Mouse (Mus musculus) thymus, postnatal 25 days (tissue): ENCODE measurements around the gene Galnt18.

Experiments
- DNase-seq: peaks from one replicate; pipeline ENCODE4 v3.0.0; 2022

The Galnt18 gene

GRCm38 (mm10) chr7:111711045-111711808 is 68.5 kb downstream of the Galnt18 start:
- DNase-seq, result no peak

GRCm38 (mm10) chr7:111710311-111710710 is 69.5 kb downstream of the Galnt18 start:
- no peak for DNase-seq

- no peak for DNase-seq
These were observed 71.2 kb downstream of the Galnt18 start for GRCm38 (mm10) chr7:111708563-111708962.

DNA sequence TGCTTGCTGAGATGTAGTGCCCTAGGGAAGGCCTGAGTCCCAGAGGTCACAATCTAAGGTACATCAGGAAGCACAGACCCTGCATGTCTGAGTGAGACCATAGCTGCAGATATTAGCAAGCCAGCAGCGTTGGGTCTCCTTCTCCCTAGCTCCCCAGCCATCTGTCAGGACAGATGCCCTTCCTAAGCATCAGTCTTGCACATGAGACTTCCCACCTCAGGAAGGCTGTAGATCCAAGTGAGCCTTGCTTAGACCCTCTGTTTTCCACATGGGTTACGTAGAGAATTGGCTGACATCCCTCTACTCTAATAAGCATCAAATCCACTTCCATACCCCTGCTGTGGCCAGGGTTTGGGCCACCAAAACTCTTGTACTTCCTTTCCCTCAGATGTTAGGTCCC is 76.8 kb downstream of the Galnt18 start:
- no peak for DNase-seq

- DNase-seq, result no peak
These were observed 78.0 kb downstream of the Galnt18 start for GRCm38 (mm10) chr7:111701788-111702187.

GRCm38 (mm10) chr7:111699446-111699845 is 80.3 kb downstream of the Galnt18 start:
- DNase-seq, result no peak

DNA sequence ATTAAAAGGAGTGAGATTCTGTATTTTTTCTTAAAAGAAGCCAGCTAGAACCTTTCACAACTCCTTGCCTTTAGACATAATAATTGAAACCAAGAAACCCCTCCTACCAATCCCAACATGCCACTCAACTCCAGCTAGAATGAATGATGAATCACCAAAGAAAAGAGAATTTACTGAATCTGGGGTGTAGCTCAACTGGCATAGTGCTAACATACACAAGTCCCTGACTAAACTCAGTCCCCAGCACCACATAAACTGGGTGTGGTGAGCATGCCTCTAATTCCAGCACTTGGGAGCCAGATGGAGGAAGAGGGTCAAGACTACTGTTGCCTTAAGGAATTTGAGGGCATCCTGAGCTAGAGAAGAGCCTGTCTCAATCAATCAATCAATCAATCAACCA is 83.6 kb downstream of the Galnt18 start:
- no peak for DNase-seq

- DNase-seq, result no peak
These were observed 85.5 kb downstream of the Galnt18 start for GRCm38 (mm10) chr7:111694312-111694711.

DNA sequence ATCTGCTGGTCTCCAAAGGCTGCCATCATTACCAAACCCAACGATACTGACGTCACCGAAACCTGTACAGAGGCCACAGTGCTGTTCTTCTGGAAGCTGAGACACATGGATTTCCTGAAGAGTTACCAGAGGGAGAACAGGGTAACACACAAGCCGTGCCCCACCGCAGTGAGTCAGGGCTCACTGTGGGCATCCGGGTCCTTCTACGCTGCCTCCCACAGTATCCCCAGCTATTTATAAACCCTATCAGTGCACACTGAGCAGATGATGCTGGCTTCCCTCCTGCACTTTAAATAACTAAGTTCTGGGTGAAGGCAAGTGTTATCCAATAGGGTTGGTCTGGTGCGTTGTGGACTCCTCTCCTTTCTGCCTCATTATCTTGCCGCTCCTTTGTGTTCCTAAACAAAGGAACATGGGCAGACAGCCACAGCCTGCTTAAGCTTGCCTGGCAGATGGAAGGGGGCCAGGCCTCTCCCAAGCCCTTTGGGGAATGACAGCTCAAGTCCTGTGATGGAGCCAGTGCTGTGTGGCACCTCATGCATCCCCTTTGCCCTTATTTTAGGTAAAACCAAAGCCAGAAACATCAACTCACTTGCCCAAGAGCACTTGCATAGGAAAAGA is 87.0 kb downstream of the Galnt18 start:
- DNase-seq, result no peak

- no peak for DNase-seq
These were observed 99.7 kb downstream of the Galnt18 start for GRCm38 (mm10) chr7:111680108-111680507.

DNA sequence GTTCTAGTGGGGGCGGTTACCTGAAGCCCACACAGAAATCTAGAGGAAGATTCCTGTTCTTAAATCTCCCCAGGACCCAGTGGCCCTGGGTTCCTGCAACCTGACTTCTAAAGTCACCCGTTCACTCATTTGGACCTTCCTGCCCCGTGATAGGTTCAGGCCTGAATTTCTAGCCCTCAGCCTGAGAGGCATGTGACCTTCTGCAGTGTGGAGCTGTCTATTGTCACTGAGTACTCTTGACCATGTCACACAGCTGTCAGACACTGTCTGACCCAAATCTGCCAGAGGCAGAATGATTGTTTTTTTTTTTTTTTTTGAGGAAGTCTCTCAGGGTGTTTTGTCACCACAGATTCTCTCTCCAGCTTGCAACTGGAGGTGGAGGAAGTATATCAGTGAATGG is 103.3 kb downstream of the Galnt18 start:
- no peak for DNase-seq

- no peak for DNase-seq
These were observed 107.3 kb downstream of the Galnt18 start for GRCm38 (mm10) chr7:111672467-111672866.

GRCm38 (mm10) chr7:111663139-111664073 is 116.4 kb downstream of the Galnt18 start:
- DNase-seq, result no peak

GRCm38 (mm10) chr7:111658579-111658978 is 121.2 kb downstream of the Galnt18 start:
- no peak for DNase-seq

DNA sequence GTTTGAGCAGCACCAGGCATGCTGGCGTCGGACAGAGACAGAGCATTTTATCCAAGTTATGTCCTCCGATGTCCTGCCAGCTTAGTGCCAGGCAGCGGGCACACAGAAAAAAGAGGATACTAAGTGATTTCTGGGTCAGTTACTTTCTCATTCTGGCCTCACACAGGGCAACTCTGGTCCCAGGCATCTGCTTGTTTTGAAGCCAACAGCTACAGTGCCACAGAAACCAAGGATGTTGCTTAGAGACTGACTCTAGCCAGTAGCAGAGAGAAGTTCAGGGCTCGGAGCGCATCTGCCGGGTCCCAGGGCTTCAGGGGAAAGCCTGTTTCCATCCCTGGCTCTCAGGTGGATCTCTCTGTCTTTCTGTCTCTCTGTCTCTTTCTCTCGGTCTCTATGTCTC is 124.8 kb downstream of the Galnt18 start:
- DNase-seq, result no peak

DNA sequence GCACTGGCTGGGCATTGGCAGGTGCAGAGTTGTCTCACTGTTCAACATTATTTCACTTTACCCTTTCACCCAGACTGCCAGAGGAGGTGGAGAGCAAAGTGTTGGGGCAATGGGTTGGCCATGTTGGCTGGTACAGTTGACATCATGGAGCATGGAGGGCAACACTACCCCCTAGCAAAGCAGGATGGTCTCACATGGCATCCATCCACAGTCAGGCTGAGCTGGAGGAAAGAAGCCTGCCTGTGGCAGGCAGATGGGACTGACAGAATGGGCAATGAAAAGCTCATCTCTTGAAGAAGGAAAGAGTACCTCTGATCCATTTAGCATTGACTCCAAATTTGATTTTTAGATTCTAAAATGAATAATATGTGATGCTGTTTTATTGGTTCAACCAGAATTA is 125.3 kb downstream of the Galnt18 start:
- no peak for DNase-seq

DNA sequence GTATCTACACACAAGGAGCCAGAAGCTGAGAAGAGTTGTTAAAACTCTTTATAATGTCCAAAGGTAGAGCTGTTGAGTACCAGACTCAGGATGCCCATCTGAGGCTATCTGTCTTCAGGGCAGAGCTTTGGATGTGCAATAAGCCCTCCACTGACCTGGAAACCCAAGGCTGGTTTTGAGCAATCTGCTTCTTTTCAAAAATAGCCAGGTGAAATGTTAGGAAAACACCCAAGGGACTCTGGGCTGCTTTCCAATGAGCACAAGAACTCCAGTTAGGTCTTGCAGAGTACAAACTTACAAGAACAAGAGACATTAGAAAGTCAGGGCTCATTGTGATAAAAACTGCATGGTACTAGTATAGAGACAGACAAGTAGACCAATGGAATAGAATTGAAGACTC is 135.4 kb downstream of the Galnt18 start:
- no peak for DNase-seq

DNA sequence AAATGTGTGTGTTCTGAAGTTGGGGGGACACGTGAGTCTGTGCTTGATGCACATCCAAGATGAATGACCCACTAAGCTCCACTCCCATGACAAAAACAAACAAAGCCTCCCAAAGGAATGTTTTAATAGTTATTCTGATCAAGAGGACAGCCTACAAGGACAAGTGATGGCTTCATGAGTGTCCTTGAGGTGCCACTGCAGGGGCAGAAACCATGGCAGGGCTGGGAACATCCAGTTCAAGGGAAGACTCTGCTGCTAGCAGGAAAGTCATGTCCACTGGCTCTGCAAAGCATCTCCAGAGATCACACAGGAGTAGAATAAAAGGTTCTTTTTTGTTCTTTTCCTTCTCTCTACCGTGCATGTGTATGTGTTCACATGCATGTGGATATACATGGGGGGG is 140.9 kb downstream of the Galnt18 start:
- no peak for DNase-seq

- DNase-seq, result no peak
These were observed 141.3 kb downstream of the Galnt18 start for GRCm38 (mm10) chr7:111638465-111638864.

DNA sequence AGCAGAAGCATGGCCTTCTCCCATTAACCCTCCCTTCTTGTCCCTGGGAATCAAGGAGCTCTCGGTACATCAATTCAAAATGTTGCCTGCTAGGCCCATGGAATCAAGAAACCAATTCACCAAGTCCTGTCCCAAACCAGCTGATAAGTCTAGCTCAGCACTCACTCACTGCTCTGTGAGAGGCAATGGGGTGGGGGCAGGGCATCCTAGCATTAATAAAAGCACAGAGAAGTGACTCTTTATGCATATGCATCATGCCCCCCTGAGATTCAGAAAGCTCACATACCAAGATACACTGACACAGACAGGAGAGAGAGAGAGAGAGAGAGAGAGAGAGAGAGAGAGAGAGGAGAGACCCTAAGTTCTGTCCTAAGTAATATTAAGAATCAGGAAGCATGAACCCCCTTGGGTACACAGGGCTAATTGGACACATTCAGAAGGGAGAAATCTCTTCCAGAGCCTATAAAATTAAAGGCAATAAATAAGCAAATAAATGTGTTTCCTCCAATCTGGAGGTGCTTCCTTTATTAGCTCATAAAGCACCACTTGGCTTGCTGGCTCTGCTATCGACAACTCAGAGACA is 141.8 kb downstream of the Galnt18 start:
- DNase-seq, result no peak

DNA sequence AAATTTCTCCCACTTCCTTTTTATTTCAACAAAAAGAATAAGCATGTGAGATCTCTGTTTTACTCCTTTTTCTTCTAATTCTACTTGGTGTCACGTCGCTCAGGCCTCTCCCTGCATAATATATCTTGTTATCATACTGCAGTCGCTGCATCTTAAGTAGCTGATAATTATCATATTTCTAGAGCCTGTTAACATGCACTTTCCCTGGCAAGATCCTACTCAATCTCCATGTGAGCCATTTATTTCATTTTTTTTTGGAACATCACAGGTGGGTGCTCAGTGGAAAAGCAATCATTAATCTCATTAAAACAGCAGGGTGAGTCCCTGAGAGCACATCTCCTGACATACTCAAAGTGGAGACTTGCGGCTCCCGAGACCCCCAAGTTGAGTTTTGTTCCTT is 143.3 kb downstream of the Galnt18 start:
- DNase-seq, result no peak

- DNase-seq, result no peak
These were observed 148.5 kb downstream of the Galnt18 start for GRCm38 (mm10) chr7:111631265-111631664.

GRCm38 (mm10) chr7:111626232-111626631 is 153.5 kb downstream of the Galnt18 start:
- DNase-seq, result no peak
